Mouse (Mus musculus) ES-E14 (cell line): ENCODE data around the gene Cdkl3.

Experiments used
- CHD2 ChIP-seq: IDR thresholded peaks from 2 replicates; pipeline ENCODE4 v1.6.1; 2014; ENCODE audit warnings: mild to moderate bottlenecking, low read depth, low read length, inconsistent platforms
- ZNF384 ChIP-seq: IDR thresholded peaks from 2 replicates; pipeline ENCODE4 v1.6.1; 2012; ENCODE audit warnings: low read depth, low read length, inconsistent platforms

DNA sequence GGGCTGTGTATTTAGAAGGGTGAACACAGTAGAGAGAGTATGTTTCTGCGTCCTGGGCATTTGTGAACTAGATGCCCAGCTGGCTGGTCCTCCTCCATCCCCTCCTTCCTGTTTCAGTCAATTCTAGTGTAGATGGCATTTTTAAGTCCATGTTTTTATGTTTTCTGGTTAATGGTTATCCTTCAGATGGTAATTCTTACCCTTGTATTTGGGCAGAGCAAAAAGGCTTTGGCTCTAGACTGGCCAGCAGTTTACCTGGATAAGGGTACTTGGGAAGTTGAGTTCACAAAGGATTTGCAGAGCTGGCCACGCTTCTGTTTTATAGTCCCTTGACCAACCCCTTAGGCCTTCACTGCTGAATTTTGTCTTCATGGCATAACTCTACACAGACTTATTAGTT is 102.0 kb downstream of the Cdkl3 start:
- no peak for TF ChIP-seq ZNF384
- TF ChIP-seq CHD2: no peak
